ENCODE assay signal across 8 mouse cellular contexts in the genomic region with DNA sequence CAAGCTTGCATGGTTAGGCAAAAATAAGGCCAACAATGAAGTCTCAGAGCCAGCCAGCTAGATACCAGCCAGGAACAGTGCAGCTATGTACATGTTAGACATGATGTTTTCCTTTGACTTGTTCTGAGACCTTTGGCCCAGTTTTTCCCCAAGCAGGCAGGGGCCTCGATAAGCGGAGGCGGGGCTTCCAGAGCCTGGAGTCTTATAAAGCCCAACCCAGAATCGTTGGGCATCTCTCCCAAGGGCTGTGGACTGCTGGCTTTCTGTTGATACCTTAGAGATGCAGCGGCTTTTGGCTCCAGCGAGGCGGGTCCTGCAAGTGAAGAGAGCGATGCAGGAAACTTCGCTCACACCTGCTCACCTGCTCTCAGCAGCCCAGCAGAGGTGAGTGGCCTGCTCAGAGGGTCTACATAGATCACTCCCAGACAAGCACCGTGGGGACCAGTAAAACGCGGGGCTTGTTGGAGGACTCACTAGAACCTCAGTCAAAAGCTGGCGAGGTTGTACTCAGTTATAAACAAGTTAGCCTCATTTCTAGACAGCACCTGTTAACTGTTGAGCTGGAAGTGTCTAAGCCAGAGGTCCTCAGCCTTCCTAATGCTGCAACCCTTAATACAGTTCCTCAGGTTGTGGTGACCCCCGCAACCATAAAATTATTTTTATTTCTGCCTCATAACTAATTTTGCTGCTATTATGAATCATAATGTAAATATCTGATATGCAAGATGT. TPM values are rescaled to one million over a fixed set of nuclear protein-coding genes. Genes with fewer than 3 reads are reported as not detected.
A peak's percentile ranks its signal among the peaks of the same experiment; 100 is the strongest.
DNase-seq lines count a peak whose midpoint lies in the region; ATAC-seq and TF ChIP-seq lines count a peak whose summit lies in the region.

A gene (plus strand): TSS at position 232 of the 729 bp plus-strand sequence.

- TF ChIP-seq POLR2A in spleen, adult 2 months (IDR thresholded peaks at IDR 0.05; ENCODE audit: low read depth, low read length): no peak

- H3K27ac ChIP-seq in heart, embryonic 11.5 days (ENCODE audit: low read depth, low read length): 0 out of 2 replicates have a peak within 1 kb of the TSS, but pooled peaks have one; percentile 35
- no peak within 1 kb of the TSS for H3K27ac ChIP-seq in lung, postnatal 0 days (ENCODE audit: low read length)
- H3K27ac ChIP-seq in spleen, adult 2 months (ENCODE audit: insufficient read depth, low read length): no peak within 1 kb of the TSS

- H3K4me1 ChIP-seq in heart, embryonic 11.5 days (ENCODE audit: control insufficient read depth, insufficient read depth, low read length): peaks cover 10% of the 10 kb centered on the region
- peaks cover 4% of the 10 kb centered on the region; the same call in 1 of the 2 replicates for H3K4me1 ChIP-seq in lung, postnatal 0 days (ENCODE audit: insufficient read depth, low read depth, low read length)
- H3K4me1 ChIP-seq in spleen, adult 2 months (ENCODE audit: control insufficient read depth, insufficient read depth, insufficient read length): no peaks in the 10 kb centered on the region

- peak; percentile 3; the same call in 1 of the 2 replicates for TF ChIP-seq EP300 in lung, postnatal 0 days (IDR thresholded peaks at IDR 0.05)

- ATAC-seq in heart, embryonic 11.5 days (replicated peaks; ENCODE audit: insufficient number of reproducible peaks, low FRiP score, low TSS enrichment): no peak; the same call in 1 of the 2 replicates
- ATAC-seq in lung, postnatal 0 days: peak; percentile 58

- H3K9me3 ChIP-seq in heart, embryonic 11.5 days (replicated peaks; ENCODE audit: control insufficient read depth, low read length): no peaks in the 10 kb centered on the region
- H3K9me3 ChIP-seq in lung, postnatal 0 days (ENCODE audit: low read length): no peaks in the 10 kb centered on the region

- peaks cover 3% of the 10 kb centered on the region; the same call in 1 of the 2 replicates for H3K27me3 ChIP-seq in heart, embryonic 11.5 days (ENCODE audit: control insufficient read depth, insufficient read depth, low read length)
- no peaks in the 10 kb centered on the region for H3K27me3 ChIP-seq in lung, postnatal 0 days (replicated peaks; ENCODE audit: insufficient read depth, low read length)
- no peaks in the 10 kb centered on the region for H3K27me3 ChIP-seq in spleen, adult 2 months (ENCODE audit: control insufficient read depth, insufficient read depth, low read length)

- H3K36me3 ChIP-seq in heart, embryonic 11.5 days (ENCODE audit: control insufficient read depth, insufficient read depth, low read length): no peaks in the 10 kb centered on the region
- H3K36me3 ChIP-seq in lung, postnatal 0 days (ENCODE audit: insufficient read depth, low read length): no peaks in the 10 kb centered on the region
- H3K36me3 ChIP-seq in spleen, adult 2 months (ENCODE audit: control insufficient read depth, insufficient read depth, low read length): no peaks in the 10 kb centered on the region

- peak; percentile 23 for DNase-seq in embryo, embryonic 10 days (ENCODE audit: low spot score)
- DNase-seq in embryo, embryonic 9.5 days (ENCODE audit: extremely low spot score): no peak
- DNase-seq in embryo, embryonic 10.5 days (ENCODE audit: low spot score): peak; percentile 39
- DNase-seq in kidney, adult 9 months: peak; percentile 75
- peak; percentile 62 for DNase-seq in lung, postnatal 0 days (ENCODE audit: low spot score)
- peak in 1 of 2 experiments; percentile 5 for DNase-seq in spleen, adult 2 months (ENCODE audit: low read depth in 1 of 2, low spot score in 2 of 2)
- no peak for DNase-seq in cerebellum, adult 11 months

- peak within 1 kb of the TSS; percentile 42 for H3K4me2 ChIP-seq in heart, embryonic 11.5 days
- H3K4me2 ChIP-seq in lung, postnatal 0 days (replicated peaks; ENCODE audit: low read depth, low read length): peak within 1 kb of the TSS; percentile 38

- H3K9ac ChIP-seq in heart, embryonic 11.5 days (ENCODE audit: low read depth, low read length): no peak within 1 kb of the TSS
- H3K9ac ChIP-seq in lung, postnatal 0 days (replicated peaks; ENCODE audit: low read depth): no peak within 1 kb of the TSS

- H3K4me3 ChIP-seq in heart, embryonic 11.5 days (ENCODE audit: low read depth, low read length): 0 out of 2 replicates have a peak within 1 kb of the TSS, but pooled peaks have one; percentile 2
- 0 out of 2 replicates have a peak within 1 kb of the TSS, but pooled peaks have one; percentile 17 for H3K4me3 ChIP-seq in lung, postnatal 0 days (ENCODE audit: low read depth, low read length)
- peak within 1 kb of the TSS; percentile 23; the same call in 1 of the 2 replicates for H3K4me3 ChIP-seq in spleen, adult 2 months (ENCODE audit: extremely low read depth, insufficient read depth, insufficient read length)

- no peak for TF ChIP-seq CTCF in lung, postnatal 0 days (IDR thresholded peaks at IDR 0.05)
- no peak for TF ChIP-seq CTCF in spleen, adult 2 months (IDR thresholded peaks at IDR 0.05; ENCODE audit: extremely low read depth, insufficient read depth, insufficient read length, insufficient replicate concordance)

- WGBS in heart, embryonic 11.5 days (ENCODE audit: insufficient replicate concordance): 51% methylated on average over 14 of the region's 14 CpGs
- 41% methylated on average over 14 of the region's 14 CpGs for WGBS in lung, postnatal 0 days
- 73% methylated on average over 14 of the region's 14 CpGs for WGBS in spleen, adult 2 months

RNA-seq across cellular contexts. Expression of the gene that starts here (rescaled TPM):
- 6.5 and 8.1 TPM in 2 replicates for polyA plus RNA-seq in heart, embryonic 11.5 days (2014; fragmentation: Nextera tagmentation; extraction: Ambion mirVana)
- polyA plus RNA-seq in lung, postnatal 0 days (2015; fragmentation: Nextera tagmentation; extraction: Ambion mirVana): 12.8 and 34.0 TPM in 2 replicates
- polyA plus RNA-seq in spleen, adult 2 months (2012; rRNA removed): 17.6 and 19.7 TPM in 2 replicates

Comparison
In these comparisons a context has a peak if more than half of its experiments do, and no peak if none do; other contexts are left out.
1. DNase-seq: peak in embryo, embryonic 10 days (single experiment), embryo, embryonic 10.5 days (single experiment), kidney, adult 9 months (single experiment) and lung, postnatal 0 days (single experiment); none in embryo, embryonic 9.5 days (single experiment) and cerebellum, adult 11 months (single experiment).
2. Peak in every context shown above with its lines, with median percentiles within 50 percentile points of each other: H3K4me3 ChIP-seq.